Mouse (Mus musculus) G1E (cell line): ENCODE measurements at regions not wholly inside any gene's neighbourhood (a gene's known extent, or its start where the extent isn't known, plus 50 kb on each side); places are given as distances from the start of the nearest gene placed in this dataset.
"Not testable (repeated sequence)": the region's sequence is repeated elsewhere in the genome, so short reads cannot be mapped to it uniquely, and the experiment has no call there.

Source experiments
- ATAC-seq: 2 replicates; pipeline ENCODE4 v1.8.0; 2016; ENCODE audit warnings: mild to moderate bottlenecking; ENCODE audit not compliant: insufficient number of reproducible peaks, poor library complexity, low FRiP score, severe bottlenecking; ENCODE audit errors: extremely low read depth
- DNase-seq: peaks from one replicate; pipeline ENCODE4 v3.0.0; 2012; ENCODE audit warnings: low spot score
- H3K27me3 ChIP-seq: 2 replicates; pipeline ENCODE4 v1.6.1; 2012; ENCODE audit warnings: mild to moderate bottlenecking, low read length, inconsistent platforms; ENCODE audit not compliant: insufficient read depth
- H3K36me3 ChIP-seq: replicated peaks from 2 replicates; pipeline ENCODE3; 2012; ENCODE audit warnings: mild to moderate bottlenecking, inconsistent platforms
- H3K4me1 ChIP-seq: 2 replicates; pipeline ENCODE4 v1.6.1; 2012; ENCODE audit warnings: low read depth, low read length, inconsistent platforms, mixed read lengths; ENCODE audit not compliant: insufficient read depth
- H3K4me3 ChIP-seq: 2 replicates; pipeline ENCODE4 v1.5.1; 2012; ENCODE audit warnings: low read depth, mild to moderate bottlenecking, inconsistent platforms, low read length, moderate library complexity, mixed read lengths
- H3K9me3 ChIP-seq: replicated peaks from 2 replicates; pipeline ENCODE4 v1.6.1; 2012; ENCODE audit warnings: inconsistent platforms
- CTCF ChIP-seq: IDR thresholded peaks from 2 replicates; pipeline ENCODE4 v1.5.1; 2012; ENCODE audit warnings: low read depth, low read length, inconsistent platforms, mixed read lengths
- GATA1 ChIP-seq: IDR thresholded peaks from 2 replicates; pipeline ENCODE4 v1.6.1; 2012; ENCODE audit warnings: borderline replicate concordance, low read length, inconsistent platforms, mixed read lengths
- GATA2 ChIP-seq: IDR thresholded peaks from 2 replicates; pipeline ENCODE4 v1.6.1; 2012; ENCODE audit warnings: low read depth, low read length, inconsistent platforms, borderline replicate concordance
- POLR2AphosphoS5 ChIP-seq: IDR thresholded peaks from 2 replicates; pipeline ENCODE4 v1.6.1; 2012; ENCODE audit warnings: low read depth, low read length, inconsistent platforms; ENCODE audit not compliant: insufficient replicate concordance
- TAL1 ChIP-seq: conservative IDR thresholded peaks from 2 replicates; pipeline ENCODE4 v1.6.1; 2012; ENCODE audit warnings: low read depth, low read length, inconsistent platforms, mixed read lengths

GRCm38 (mm10) chr4:94406922-94407321 lies 149.4 kb upstream of the Gm10306 start:
- ATAC-seq = no peak
- H3K36me3 ChIP-seq = no peaks in the 10 kb centered on the region
- no peaks in the 10 kb centered on the region for H3K9me3 ChIP-seq
- H3K4me1 ChIP-seq = no peaks in the 10 kb centered on the region
- no peak for DNase-seq
- no peak overlapping the region for H3K4me3 ChIP-seq
- H3K27me3 ChIP-seq = peaks cover 4% of the 10 kb centered on the region
- TF ChIP-seq TAL1 (no peak), POLR2AphosphoS5 (no peak), GATA2 (no peak), GATA1 (no peak), CTCF (no peak)

GRCm38 (mm10) chr4:94407503-94407902 lies 148.8 kb upstream of the Gm10306 start:
- H3K4me3 ChIP-seq = no peak overlapping the region
- TF ChIP-seq GATA2 = no peak
- no peak for TF ChIP-seq CTCF
- TF ChIP-seq POLR2AphosphoS5 = no peak
- no peak for TF ChIP-seq GATA1
- TF ChIP-seq TAL1 = no peak
- no peak for ATAC-seq

GRCm38 (mm10) chr4:94412661-94413060 lies 143.7 kb upstream of the Gm10306 start:
- TF ChIP-seq CTCF (no peak), GATA1 (no peak), GATA2 (no peak), POLR2AphosphoS5 (no peak), TAL1 (no peak)
- no peaks in the 10 kb centered on the region for H3K4me1 ChIP-seq
- H3K36me3 ChIP-seq = no peaks in the 10 kb centered on the region
- ATAC-seq (no peak), DNase-seq (no peak)
- no peak overlapping the region for H3K4me3 ChIP-seq
- H3K9me3 ChIP-seq = no peaks in the 10 kb centered on the region
- peaks cover 5% of the 10 kb centered on the region; the same call in 1 of the 2 replicates for H3K27me3 ChIP-seq

More at GRCm38 (mm10) chr4:94407503-94407902, 148.8 kb upstream of the Gm10306 start:
- Histone ChIP-seq H3K27me3 (peaks cover 4% of the 10 kb centered on the region), H3K4me1 (no peaks in the 10 kb centered on the region), H3K9me3 (no peaks in the 10 kb centered on the region), H3K36me3 (no peaks in the 10 kb centered on the region)
- no peak for DNase-seq

- not testable (repeated sequence) for H3K4me3 ChIP-seq, DNase-seq
These were observed 130.8 kb upstream of the Gm10306 start for GRCm38 (mm10) chr4:94425525-94425924.

GRCm38 (mm10) chr4:94427581-94427980 lies 128.8 kb upstream of the Gm10306 start:
- Histone ChIP-seq H3K4me3 (no peak overlapping the region), H3K36me3 (no peaks in the 10 kb centered on the region), H3K4me1 (no peaks in the 10 kb centered on the region), H3K9me3 (no peaks in the 10 kb centered on the region), H3K27me3 (no peaks in the 10 kb centered on the region; the same call in 1 of the 2 replicates)
- TF ChIP-seq POLR2AphosphoS5 (no peak), GATA1 (no peak), CTCF (no peak), TAL1 (no peak), GATA2 (no peak)
- no peak for DNase-seq
- no peak for ATAC-seq

More at GRCm38 (mm10) chr4:94425525-94425924, 130.8 kb upstream of the Gm10306 start:
- H3K36me3 ChIP-seq, H3K9me3 ChIP-seq, H3K27me3 ChIP-seq, ATAC-seq, H3K4me1 ChIP-seq: not testable (repeated sequence)

GRCm38 (mm10) chr4:94432005-94432404 lies 124.3 kb upstream of the Gm10306 start:
- Histone ChIP-seq H3K9me3 (no peaks in the 10 kb centered on the region), H3K36me3 (no peaks in the 10 kb centered on the region), H3K4me3 (no peak overlapping the region), H3K27me3 (no peaks in the 10 kb centered on the region; the same call in 1 of the 2 replicates), H3K4me1 (peaks cover 17% of the 10 kb centered on the region)
- TF ChIP-seq CTCF = no peak
- DNase-seq = no peak
- no peak for ATAC-seq
